Mouse (Mus musculus) spleen, adult 2 months (tissue): ENCODE results near the gene Adcy5. TPM values are rescaled to one million over a fixed set of nuclear protein-coding genes. Genes with fewer than 3 reads are reported as not detected.

Experiments used
- DNase-seq, 2 experiments: peaks; one replicate each; pipeline versions ENCODE4 v3.0.0 to v3.0.0-alpha.2; 2012 to 2021; ENCODE audit warnings: low spot score in 2 of 2, low read depth in 1 of 2
- H3K27ac ChIP-seq: fragments of 200-500 bp; 2 replicates; pipeline ENCODE4 v1.5.1; 2012; ENCODE audit warnings: low read length, inconsistent platforms; ENCODE audit not compliant: insufficient read depth
- H3K27me3 ChIP-seq: fragments of 200-500 bp; 2 replicates; pipeline ENCODE4 v1.6.1; 2012; ENCODE audit warnings: mild to moderate bottlenecking, moderate library complexity, low read length, inconsistent platforms; ENCODE audit not compliant: control insufficient read depth, insufficient read depth
- H3K36me3 ChIP-seq: fragments of 200-500 bp; 2 replicates; pipeline ENCODE4 v1.6.1; 2012; ENCODE audit warnings: mild to moderate bottlenecking, low read length, inconsistent platforms; ENCODE audit not compliant: control insufficient read depth, insufficient read depth
- H3K4me1 ChIP-seq: fragments of 200-500 bp; 2 replicates; pipeline ENCODE4 v1.6.1; 2011; ENCODE audit warnings: inconsistent platforms; ENCODE audit not compliant: control insufficient read depth, insufficient read depth, insufficient read length
- H3K4me3 ChIP-seq: fragments of 200-500 bp; 2 replicates; pipeline ENCODE4 v1.5.1; 2011; ENCODE audit warnings: mild to moderate bottlenecking, inconsistent platforms; ENCODE audit not compliant: insufficient read depth, insufficient read length; ENCODE audit errors: extremely low read depth
- CTCF ChIP-seq: fragments of 200-500 bp; IDR thresholded peaks from 2 replicates; pipeline ENCODE4 v1.5.1; 2011; ENCODE audit warnings: mild to moderate bottlenecking, inconsistent platforms; ENCODE audit not compliant: insufficient read depth, insufficient read length, insufficient replicate concordance; ENCODE audit errors: extremely low read depth
- POLR2A ChIP-seq: fragments of 200-500 bp; IDR thresholded peaks from 2 replicates; pipeline ENCODE4 v1.6.1; 2011; ENCODE audit warnings: low read depth, low read length, inconsistent platforms
- WGBS: fragments of 180-500 bp; shearing (Covaris S2); methylation state at CpG from one replicate; pipeline ENCODE4 v1.1.7; 2018; 5-methylcytosine and 5-hydroxymethylcytosine counted together
- polyA plus RNA-seq: library from polyadenylated mRNA; depleted of rRNA; stranded (reverse); fragments of >200 nt; gene quantifications from 2 replicates; pipeline ENCODE4 v1.2.3, GENCODE M21; 2012

Gene Adcy5
- polyA plus RNA-seq, 1 experiment: 6.8 TPM

- Histone ChIP-seq H3K4me1 (no peaks in the 10 kb centered on the region), H3K27me3 (no peaks in the 10 kb centered on the region), H3K27ac (no peak overlapping the region), H3K36me3 (no peaks in the 10 kb centered on the region), H3K4me3 (no peak overlapping the region)
- no peak for DNase-seq
- WGBS: 79% methylated on average over 4 of the region's 6 CpGs
- TF ChIP-seq POLR2A (no peak), CTCF (no peak)
Measured at GRCm38 (mm10) chr16:35300156-35300555, 145.5 kb downstream of the Adcy5 start.

- Histone ChIP-seq H3K27ac (no peak overlapping the region), H3K27me3 (no peaks in the 10 kb centered on the region), H3K4me3 (no peak overlapping the region), H3K4me1 (no peaks in the 10 kb centered on the region), H3K36me3 (no peaks in the 10 kb centered on the region)
- DNase-seq: no peak
- 65% methylated on average over 7 of the region's 7 CpGs for WGBS
- TF ChIP-seq POLR2A: no peak
- no peak for TF ChIP-seq CTCF
Measured at GRCm38 (mm10) chr16:35302441-35303280, 148.0 kb downstream of the Adcy5 start.

GRCm38 (mm10) chr16:35303721-35304120 is 149.0 kb downstream of the Adcy5 start:
- no peak for DNase-seq
- WGBS: 88% methylated on average over 6 of the region's 6 CpGs
- Histone ChIP-seq H3K27me3 (no peaks in the 10 kb centered on the region), H3K4me1 (no peaks in the 10 kb centered on the region), H3K4me3 (no peak overlapping the region), H3K27ac (no peak overlapping the region), H3K36me3 (no peaks in the 10 kb centered on the region)
- no peak for TF ChIP-seq CTCF

- H3K36me3 ChIP-seq: no peaks in the 10 kb centered on the region
- H3K27me3 ChIP-seq: no peaks in the 10 kb centered on the region
- H3K4me1 ChIP-seq: no peaks in the 10 kb centered on the region
- H3K4me3 ChIP-seq: no peak overlapping the region
- no peak overlapping the region for H3K27ac ChIP-seq
- no peak for DNase-seq
- 91% methylated on average over 5 of the region's 5 CpGs for WGBS
- no peak for TF ChIP-seq CTCF
- TF ChIP-seq POLR2A: no peak
Measured at GRCm38 (mm10) chr16:35304416-35304815, 149.7 kb downstream of the Adcy5 start.

GRCm38 (mm10) chr16:35305226-35305625 is 150.5 kb downstream of the Adcy5 start:
- TF ChIP-seq CTCF (no peak), POLR2A (no peak)
- Histone ChIP-seq H3K4me1 (no peaks in the 10 kb centered on the region), H3K27ac (no peak overlapping the region), H3K36me3 (no peaks in the 10 kb centered on the region), H3K27me3 (no peaks in the 10 kb centered on the region), H3K4me3 (no peak overlapping the region)
- 89% methylated on average over 7 of the region's 7 CpGs for WGBS
- no peak for DNase-seq

- no peaks in the 10 kb centered on the region for H3K27me3 ChIP-seq
- no peaks in the 10 kb centered on the region for H3K4me1 ChIP-seq
- H3K27ac ChIP-seq: no peak overlapping the region
- DNase-seq: no peak
- TF ChIP-seq POLR2A (no peak), CTCF (no peak)
- WGBS: 70% methylated on average over 2 of the region's 2 CpGs
- H3K36me3 ChIP-seq: no peaks in the 10 kb centered on the region
- H3K4me3 ChIP-seq: no peak overlapping the region
Measured at GRCm38 (mm10) chr16:35306631-35307030, 152.0 kb downstream of the Adcy5 start.

- Histone ChIP-seq H3K4me3 (no peak overlapping the region), H3K27ac (no peak overlapping the region), H3K36me3 (no peaks in the 10 kb centered on the region), H3K4me1 (no peaks in the 10 kb centered on the region), H3K27me3 (no peaks in the 10 kb centered on the region)
- TF ChIP-seq POLR2A: no peak
- no peak for TF ChIP-seq CTCF
- DNase-seq: no peak
- 86% methylated on average over 2 of the region's 2 CpGs for WGBS
Measured at GRCm38 (mm10) chr16:35307331-35307730, 152.7 kb downstream of the Adcy5 start.
